Mouse (Mus musculus) cerebellum, adult 9-10 months (tissue): ENCODE data around the gene Zbtb45.
A peak's percentile ranks its signal among the peaks of the same experiment; 100 is the strongest.

Source experiments
- DNase-seq: peaks from one replicate; pipeline ENCODE4 v3.0.0; 2022

The Zbtb45 gene

DNA sequence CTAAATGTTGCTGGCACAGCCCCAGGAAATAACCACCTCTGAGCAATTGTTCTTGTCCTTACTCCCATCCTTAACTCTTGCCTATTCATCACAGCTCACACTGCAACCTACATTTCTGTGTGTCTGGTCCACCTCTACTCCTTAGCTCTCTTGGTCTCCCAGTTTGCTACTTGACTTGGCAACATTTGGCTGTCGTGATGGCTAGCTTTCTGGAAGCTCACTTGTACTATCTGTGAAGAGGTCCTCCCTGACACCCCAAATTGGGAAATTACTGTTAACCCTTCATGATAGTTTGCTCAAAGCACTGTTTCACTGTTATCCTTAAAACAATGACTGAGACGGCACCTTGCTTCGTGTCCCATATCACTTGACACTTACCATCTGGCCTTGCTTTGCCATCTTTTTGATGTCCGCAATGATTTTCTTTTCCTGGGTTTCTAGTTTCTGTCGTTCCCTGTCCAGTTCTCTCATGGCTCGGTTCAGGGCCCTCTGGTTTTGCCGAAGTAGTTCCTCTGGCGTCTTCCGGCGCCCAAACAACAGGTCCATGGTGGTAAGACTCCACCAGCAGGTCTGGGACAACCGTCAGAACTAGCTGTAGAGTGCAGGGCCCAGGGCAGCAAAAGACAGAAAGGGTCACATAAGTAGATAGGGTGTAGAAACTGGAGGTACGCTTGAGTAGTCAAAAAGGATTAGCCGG, 23.8 kb upstream of the Zbtb45 start:
- no peak for DNase-seq

DNA sequence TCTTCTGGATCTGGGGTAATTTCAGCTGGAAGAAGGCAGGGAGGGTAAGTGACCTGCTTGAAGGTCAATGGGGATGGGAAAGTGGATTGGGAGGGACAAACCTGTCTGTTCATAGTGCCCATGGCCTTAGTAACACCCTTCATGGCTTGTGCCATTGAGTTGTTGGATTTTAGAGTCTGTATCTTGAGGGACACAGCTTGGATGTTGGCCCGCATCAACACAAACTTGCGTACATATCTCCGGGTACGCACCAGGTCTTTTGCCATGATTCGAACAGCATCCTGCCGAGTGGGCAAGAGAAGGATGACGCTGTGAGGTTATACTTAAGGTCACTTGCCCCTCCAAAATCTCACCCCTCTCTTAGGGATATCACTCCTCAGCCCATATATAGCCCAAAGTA, 22.7 kb upstream of the Zbtb45 start:
- no peak for DNase-seq

DNA sequence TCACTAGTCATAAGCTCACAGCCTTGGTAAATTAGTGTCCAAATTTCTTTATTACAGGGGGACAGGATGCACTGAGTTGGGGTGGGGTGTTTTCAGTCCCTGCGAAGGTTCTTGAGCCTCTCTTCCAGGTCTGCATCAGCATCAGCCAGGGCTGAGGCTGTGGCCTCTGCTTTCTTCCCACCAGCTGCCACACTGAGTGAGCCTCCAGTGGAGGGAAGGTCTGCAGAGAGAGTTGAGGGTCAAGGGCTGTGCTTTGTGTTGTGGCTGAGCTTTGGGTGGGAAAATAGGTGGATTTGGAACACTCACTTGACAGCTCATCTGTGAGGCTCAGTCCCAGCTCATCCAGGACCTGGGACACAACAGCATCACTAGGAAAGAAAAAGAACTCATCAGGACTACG, 22.1 kb upstream of the Zbtb45 start:
- no peak for DNase-seq

DNA sequence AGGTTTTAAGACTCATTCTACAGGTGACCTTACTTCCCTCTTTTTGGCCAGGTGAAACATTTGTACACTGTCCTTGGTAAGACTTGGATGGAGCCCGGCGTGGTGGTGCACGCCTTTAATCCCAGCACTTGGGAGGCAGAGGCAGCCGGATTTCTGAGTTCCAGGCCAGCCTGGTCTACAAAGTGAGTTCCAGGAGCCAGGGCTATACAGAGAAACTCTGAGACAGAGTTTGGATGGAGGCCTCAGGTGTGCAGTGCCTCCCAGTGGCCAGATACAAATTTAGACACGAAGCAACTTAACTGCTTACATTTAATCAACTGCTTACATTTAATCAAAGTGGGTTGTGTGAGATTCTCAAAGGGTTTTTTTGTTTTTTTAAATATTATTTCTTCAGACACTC, 21.2 kb upstream of the Zbtb45 start:
- DNase-seq, result no peak

DNA sequence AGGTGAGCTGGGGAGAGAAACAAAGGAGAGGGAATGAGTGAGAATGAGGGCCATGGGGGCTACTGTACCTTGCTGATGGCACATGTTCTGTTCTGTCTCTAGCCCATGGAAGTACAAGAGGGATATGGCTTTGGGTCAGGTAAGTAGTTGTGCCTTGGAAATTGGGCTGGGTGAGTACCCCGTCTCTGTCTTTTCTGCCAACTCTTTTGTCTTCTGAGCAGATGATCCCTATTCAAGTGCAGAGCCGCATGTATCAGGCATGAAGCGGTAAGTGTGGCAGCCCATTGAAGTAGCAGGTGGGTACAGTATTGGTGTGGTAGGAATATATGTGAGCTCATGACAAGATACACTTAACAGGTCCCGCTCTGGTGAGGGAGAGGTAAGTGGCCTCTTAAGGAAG, 19.2 kb upstream of the Zbtb45 start:
- DNase-seq, result no peak

DNA sequence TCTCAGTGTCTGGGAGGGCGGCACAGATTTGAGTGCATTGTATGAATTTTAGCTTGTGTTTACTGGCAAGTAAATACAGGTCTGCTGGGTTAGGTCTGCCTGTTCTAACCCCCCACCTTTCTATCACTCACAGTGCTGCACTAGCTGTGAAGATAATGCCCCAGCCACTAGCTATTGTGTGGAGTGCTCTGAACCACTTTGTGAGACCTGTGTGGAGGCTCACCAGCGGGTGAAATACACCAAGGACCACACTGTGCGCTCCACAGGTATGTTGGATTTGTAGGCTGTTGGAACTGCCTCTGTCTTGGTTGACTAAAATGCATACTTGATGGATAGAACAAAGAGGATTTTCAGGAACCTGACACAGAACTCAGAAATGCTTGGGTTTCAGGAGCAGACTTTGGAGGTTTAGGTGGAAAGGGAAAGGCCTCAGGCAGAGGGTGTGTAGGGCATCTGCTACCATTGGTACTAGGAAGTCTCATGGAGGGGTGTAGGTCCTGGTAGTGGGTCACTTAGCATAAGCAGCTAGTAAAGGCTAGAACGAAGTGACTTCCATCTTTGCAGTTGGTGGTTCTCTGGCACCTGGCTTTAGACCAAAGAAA, 15.8 kb upstream of the Zbtb45 start:
- DNase-seq, result peak; percentile 58

DNA sequence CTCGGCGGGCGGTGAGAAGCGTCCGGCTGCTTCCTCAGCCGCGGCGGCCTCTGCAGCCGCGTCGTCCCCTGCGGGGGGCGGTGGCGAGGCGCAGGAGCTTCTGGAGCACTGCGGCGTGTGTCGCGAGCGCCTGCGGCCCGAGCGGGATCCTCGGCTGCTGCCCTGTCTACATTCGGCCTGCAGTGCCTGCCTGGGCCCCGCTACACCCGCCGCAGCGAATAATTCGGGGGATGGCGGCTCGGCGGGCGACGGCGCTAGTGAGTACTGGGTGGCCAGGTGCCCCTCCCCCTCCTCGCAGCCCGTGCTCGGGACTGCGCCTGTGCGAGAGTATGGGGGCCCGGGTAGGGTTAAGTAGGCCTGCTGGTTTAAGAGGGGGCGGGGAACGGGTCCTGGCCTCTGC, 15.0 kb upstream of the Zbtb45 start:
- peak; percentile 88 for DNase-seq

DNA sequence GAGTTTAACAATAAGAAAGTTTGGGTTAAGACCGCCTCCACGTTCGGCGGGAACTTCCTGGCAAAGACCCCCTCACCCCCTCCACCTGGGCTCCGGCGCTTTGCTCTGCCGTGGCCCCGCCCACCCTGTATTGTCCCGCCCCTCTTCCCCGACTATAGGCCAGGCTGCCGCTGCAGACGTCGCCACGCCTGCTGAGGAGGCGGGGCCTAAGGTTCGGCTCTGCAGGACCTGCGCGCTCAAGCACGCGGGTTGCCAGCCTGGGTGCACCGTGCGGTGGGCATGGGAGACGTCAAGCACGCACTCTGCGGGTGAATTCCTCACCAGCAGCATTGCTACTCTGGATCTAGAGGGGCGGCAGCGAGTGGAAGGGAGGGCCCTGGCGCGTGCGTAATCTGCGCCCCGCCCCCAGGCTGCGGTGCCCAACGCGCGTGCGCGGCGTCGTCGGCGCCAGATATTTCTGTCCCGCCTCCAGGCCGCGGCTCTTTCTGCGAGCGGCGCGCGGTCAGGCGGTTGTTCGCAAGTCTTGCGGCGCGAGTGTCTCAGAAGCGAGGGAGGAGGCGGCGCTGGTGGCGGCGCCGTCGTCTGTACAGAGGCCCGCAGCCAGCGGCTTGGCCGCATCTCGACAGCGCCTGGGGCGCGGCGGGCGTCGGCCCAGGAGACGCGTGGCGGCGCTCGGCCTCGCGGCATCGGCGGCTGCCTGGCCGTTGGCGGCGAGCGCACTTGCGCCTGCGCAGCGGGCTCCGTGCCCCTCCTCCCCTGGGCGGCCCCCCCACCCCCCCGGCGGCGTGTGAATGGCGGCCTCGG, 14.3 kb upstream of the Zbtb45 start:
- DNase-seq, result peak; percentile 95

DNA sequence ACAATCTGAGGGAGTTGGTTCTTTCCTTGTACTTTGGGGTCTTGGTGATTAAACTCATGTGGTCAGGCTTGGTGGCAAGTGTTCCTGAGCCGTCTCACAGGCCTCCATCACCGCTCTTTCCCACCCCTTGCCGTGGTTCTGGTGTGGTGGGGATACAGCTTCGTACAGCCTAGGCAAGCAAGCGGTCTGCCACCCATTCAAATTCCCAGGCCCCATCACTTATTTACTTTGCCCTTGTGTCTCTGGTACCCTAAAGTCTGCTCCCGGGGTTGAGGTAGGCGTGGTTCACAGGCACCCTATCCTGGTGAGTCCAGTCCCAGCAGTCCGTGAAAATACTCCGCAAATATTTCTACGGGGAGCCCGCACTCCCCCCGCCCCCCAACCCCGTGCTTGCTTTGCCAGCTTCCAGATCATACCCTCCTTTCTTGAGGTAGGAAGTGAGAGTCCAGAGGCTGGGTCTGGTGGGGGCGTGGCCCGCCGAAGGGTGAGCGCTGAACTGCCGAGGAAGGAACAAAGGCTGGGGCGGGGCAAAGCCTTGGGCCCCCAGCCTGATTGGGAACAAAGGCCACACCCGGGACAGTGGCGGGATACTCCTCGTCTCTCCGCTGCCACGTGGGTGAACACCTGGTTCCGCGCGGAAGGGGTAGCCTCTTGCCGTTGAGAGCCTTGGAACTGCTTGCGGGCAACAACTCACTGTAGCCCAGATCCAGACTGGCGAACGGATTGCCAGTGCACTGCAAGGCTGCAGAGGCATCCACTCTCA, 13.1 kb upstream of the Zbtb45 start:
- peak; percentile 69 for DNase-seq

DNA sequence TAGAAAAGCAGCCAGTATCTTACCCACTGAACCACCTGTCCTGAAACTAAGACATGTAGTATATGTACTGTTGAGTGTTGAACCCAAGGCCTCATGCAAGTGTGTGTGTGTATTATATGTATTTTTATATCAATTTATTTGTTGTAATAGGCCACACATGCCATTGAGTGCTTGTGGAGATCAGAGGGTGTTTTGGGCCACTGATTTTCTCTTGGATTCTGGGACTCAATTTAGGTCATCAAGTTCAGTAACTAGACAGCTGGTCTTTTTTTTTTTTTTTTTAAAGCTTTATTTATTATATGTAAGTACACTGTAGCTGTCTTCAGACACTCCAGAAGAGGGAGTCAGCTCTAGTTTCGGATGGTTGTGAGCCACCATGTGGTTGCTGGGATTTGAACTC, 5.4 kb upstream of the Zbtb45 start:
- no peak for DNase-seq

DNA sequence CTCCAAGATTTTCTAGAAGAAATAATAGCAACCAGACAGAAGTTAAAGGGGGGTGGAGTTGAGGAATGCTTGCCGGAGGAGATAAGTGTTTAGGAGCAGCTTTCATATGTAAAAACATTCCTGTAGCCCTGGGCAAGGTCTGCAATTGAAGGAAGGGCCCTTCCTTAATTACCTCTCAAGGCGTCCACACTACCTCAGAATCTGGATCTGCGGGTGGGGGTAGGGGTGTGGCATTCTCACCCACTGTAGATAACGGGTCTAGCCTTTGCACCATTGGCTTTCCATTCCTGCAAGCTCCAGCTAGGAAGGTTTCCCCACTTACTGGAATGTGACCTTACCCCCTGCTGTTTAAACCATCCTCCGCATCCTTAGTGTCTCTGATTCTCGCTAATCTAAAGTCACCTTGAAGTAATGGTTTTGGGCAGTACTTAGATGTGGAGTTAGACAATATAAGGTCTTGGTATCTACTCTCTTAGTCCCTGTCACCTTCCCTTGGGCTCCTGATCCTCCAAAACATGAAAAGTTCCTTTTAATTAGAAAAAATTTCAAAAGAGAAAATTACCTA, 4.5 kb upstream of the Zbtb45 start:
- DNase-seq, result no peak

DNA sequence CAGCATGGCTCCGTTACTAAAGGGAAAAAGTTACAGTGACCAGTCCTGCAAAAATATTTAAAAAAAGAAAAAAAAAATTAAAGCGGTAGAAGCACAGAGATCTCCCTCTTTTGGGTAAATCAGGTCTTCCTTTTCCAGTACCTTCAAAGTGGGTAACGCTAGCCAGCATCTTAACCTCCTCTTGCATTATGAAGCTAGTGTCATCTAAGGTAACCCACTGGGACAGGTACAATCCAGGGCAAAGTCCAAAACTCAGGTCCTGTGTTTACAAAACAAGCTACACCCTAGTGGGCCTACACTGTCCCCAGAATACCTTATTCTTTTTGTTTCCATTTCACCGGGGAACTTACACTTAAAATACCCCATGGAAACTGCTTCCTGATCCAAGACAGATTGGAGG, 3.8 kb upstream of the Zbtb45 start:
- no peak for DNase-seq

DNA sequence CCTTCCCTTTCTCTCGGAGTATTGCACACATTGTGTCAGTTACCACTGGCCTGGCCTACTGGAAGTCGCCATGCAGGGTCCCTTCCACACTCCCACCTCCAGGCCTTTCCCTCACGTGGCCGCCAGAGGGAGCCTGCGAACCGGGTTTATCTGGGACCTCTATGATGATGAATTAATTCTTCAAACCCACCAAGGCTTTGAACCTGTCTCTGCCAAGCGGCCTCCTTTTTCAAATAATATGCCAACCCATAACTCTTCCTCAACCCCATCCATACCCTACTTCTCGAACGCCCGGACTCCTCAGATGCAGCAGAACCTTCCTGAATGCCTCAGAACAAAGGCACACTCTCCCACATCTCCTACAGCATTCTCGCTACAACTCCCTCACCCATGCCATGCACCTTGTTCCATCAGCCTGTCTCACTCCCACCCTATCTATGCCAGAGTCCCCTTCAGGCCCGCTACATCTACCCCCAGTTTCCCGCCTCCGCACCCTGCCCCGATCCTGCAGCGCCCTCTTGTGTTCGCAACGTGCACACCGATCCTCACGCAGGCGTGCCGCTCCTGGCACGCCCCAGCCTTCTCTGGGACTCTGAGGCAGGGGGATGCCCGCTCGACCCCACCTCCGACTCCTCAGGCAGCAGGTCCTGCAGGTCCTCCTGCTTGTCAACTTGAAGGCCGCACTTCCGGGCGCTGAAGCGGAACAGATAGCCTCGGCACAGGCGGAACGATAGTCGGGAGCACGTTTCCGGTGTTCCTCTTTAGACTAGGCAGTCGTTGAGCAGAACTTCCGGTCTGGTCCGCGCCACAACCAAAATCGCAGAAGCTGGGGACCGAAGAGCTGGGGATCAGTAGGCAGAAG, 460 bp downstream of the Zbtb45 start:
- peak; percentile 96 for DNase-seq

DNA sequence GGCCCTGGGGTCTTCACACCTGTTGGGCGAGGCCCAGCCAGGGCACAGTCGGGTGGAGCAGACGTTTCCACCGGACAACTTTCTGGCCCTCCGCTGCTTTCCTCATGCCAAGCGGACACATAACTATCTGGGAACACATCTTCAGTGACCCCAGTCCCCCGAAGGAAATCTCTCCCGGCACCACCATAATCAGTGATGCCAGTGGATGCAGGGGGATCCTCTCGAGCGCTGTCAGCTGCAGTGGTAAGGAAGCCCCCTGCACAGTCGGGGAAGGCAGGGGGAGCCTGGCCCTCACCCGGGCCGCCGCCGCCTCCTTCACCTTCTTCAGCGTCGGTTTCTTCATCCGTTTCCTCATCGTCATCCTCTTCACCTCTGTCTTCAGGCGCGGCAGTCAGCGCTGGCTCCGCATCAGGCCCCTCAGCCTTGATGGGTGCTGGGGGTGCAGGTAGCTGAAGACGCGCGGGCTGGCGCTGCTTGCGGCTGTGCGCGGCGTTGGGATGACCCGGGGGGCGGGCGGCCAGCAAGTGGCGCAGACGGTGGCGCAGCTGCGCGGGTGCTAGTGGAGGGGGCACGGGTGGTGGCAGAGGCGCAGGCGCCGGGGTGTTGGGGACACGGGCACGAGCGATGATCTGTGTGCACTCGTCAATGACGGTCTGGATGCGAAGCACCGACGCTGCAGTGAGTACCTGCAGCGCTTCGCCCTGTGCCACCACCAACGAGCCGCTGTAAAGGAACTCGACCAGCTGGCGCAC, 2.3 kb downstream of the Zbtb45 start:
- no peak for DNase-seq

DNA sequence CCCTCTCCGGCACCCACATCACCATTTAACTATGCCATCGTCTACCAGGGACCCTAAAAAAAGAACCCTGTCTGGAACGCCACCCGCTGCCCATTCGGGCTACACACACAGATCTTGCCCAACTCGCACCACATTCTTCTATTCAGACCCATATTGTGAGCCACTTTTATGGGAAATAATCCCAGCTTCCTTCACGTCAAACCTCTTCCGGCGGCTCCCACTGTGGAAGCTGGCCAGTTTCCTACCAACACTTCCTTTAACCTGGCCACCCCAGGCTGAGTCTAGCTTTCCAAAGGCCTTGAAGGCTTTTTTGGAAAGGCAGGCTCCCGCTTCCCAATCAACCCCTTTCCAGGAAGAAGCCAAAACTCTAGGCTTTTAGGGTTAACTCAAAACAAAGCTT, 3.3 kb downstream of the Zbtb45 start:
- DNase-seq, result no peak

DNA sequence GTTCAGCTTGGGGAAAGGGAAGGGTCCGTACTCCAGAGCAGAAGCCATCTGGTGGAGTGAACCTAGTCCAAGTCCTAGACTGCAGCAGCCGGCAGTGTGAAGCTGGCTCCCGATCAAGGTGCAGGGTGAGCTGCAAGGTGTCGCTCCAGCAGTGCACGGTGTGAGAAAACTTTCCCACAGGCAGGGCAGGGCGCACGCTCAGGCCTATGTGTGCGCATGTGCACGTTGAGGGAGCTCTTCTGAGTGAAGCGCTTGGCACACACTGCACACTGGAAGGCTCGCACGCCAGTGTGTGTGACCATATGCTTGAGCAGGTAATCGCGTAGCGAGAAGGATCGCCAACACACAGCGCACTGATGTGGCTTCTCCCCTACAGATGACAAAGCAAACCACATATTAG, 3.8 kb downstream of the Zbtb45 start:
- DNase-seq, result no peak

DNA sequence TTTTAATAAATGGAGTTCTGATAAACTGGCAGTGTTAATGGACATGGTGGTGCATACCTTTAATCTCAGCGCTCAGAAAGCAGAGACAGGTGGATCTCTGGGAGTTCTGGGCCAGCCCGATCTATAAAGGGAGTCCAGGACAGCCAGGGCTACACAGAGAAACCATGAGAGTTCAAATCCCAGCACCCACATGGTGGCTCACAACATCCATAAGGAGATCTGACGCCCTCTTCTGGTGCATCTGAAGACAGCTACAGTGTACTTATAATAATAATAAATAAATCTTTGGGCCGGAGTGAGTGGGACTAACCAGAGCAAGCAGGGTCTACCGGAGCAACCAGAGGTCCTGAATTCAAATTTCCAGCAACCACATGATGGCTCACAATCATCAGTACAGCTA, 6.5 kb downstream of the Zbtb45 start:
- no peak for DNase-seq

DNA sequence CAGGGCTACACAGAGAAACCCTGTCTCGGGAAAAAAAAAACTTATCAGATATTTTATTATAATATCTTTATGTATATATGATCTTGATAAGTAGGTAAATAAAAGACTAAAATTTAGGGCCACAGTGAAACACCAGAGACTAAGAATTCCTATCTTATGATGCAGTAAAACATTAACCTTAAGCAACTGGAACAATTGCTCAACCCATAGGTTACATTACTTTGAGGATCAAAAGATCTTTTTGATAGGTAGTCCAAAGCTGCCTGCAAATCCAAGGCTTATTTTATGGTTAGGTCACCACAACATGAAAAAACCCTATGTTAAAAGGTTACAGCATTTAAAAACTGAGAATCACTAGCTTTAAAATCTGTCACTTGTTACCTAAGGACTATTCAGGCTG, 8.2 kb downstream of the Zbtb45 start:
- DNase-seq, result no peak

DNA sequence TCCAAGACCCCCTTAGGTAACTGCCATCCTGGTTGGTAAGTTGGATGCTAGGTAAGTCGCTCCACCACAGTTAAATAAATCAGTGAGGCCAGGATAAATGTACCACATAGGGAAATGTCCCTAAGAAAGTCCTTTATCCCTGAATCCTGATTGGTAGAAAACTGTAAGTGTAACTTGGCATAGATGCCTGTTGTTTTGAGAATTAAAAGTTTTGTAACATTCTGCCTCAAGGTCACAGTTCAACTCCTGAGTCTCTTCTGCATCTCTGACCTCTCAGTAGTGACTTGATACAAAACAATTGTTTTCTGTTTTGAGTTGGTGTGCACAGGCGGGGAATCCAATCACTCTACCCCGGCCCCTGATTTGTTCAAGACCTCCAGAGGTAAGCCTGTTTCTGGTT, 11.0 kb downstream of the Zbtb45 start, which contains the start of gene Trim28:
Trim28 (plus strand) TSS at position 264 of the 400 bp plus-strand sequence.
- no peak for DNase-seq

DNA sequence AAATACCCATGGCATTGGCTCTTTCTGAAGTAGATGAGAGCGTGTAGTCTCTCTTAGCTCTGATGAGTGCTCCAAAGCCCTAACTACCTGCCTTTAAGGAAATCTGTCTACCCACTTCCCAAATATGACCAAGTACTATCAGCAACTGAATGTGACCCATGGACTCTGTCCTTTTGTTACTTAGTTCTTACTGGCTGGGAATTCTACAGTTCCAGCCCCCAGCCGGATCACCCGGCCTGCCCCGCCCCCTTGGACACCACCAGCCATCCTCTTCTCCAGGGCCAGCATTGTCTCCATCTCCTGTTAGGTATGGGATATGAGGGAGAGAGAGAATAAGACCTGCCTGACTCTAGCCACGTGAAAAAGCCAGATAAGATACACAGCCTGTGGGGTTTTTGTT, 11.8 kb downstream of the Zbtb45 start, which contains the start of gene Slc27a5:
Slc27a5 (minus strand) TSS at position 140 of the 400 bp plus-strand sequence.
- DNase-seq, result no peak

DNA sequence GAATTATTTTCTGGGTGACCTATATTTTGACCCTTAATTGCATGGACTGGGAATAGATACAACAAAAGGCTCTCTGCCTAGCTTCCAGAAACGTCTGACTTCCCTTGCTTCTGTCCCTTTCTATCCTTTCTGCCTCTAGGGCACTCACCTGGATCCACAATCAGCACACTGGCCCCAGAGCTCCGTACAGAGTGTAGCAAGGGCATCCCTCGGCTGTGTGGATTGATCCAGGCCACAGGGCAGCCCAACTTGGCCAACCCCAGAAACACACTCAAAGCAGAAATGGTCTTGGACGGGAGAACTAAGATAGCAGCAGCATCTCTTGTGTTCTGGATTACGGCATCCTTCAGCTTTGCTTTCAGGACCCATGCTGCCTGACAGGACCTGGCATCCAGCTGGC, 12.6 kb downstream of the Zbtb45 start:
- no peak for DNase-seq
